Mouse (Mus musculus): ENCODE data around the gene Zdhhc12.

Gene Zdhhc12

DNA sequence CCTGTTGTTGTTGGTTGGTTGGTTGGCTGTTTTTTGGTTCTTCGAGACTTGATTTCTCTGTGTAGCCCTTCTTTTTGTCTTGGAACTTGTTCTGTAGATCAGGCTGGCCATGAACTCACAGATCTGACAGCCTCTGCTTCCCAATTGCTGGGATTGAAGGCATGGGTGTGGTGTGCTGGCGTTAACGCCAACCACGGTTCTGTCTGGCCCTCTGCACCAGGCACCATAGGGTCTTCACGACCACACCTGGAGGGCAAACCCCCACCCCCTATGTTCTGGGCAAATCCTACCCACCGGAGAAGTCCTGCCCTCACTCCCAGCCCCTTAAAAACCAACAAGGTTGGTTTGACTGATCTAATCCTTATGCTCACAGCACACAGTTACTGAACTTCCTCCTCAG, 16.5 kb downstream of the Zdhhc12 start:
- no peak for TF ChIP-seq POU5F1 (IDR thresholded peaks at IDR 0.05; ENCODE audit: borderline replicate concordance, low read length)
- TF ChIP-seq NANOG (IDR thresholded peaks at IDR 0.05; ENCODE audit: borderline replicate concordance, low read length) = no peak
- no peak for TF ChIP-seq CTCF (conservative IDR thresholded peaks at IDR 0.05; ENCODE audit: low read length)
- Histone ChIP-seq H3K4me1 (replicated peaks; ENCODE audit: low read depth, low read length) (peaks cover 76% of the 10 kb centered on the region), H3K27me3 (ENCODE audit: insufficient read depth, low read length) (peaks cover 5% of the 10 kb centered on the region; the same call in 1 of the 2 replicates)

DNA sequence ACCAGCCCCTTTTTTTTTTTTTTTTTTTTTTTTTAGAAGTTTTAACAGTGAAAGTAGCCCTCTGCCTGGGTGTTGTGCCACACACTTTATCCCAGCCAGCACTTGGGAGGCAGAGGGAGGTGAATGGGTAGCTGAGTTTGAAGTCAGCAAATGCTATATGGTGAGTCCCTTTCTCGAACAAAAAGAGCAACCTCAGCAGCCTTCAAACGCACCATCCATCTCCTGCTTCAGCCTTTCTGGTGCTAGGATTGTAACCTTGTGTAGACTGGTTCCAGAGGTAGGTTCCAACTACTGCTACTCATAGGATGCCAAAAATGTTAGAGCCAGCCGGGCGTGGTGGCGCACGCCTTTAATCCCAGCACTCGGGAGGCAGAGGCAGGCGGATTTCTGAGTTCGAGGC, 17.0 kb downstream of the Zdhhc12 start:
- no peak for TF ChIP-seq NANOG (IDR thresholded peaks at IDR 0.05; ENCODE audit: borderline replicate concordance, low read length)
- no peak for TF ChIP-seq POU5F1 (IDR thresholded peaks at IDR 0.05; ENCODE audit: borderline replicate concordance, low read length)
- no peak for TF ChIP-seq CTCF (conservative IDR thresholded peaks at IDR 0.05; ENCODE audit: low read length)
- H3K4me3 ChIP-seq (replicated peaks; ENCODE audit: low read length) = no peak overlapping the region
- H3K9me3 ChIP-seq (ENCODE audit: low read length) = no peaks in the 10 kb centered on the region

More for the DNA sequence above, 16.5 kb downstream of the Zdhhc12 start:
- Histone ChIP-seq H3K36me3 (ENCODE audit: insufficient read depth, low read length) (peaks cover 48% of the 10 kb centered on the region), H3K4me3 (replicated peaks; ENCODE audit: low read length) (peak overlapping the region; percentile 91), H3K9me3 (ENCODE audit: low read length) (no peaks in the 10 kb centered on the region)

DNA sequence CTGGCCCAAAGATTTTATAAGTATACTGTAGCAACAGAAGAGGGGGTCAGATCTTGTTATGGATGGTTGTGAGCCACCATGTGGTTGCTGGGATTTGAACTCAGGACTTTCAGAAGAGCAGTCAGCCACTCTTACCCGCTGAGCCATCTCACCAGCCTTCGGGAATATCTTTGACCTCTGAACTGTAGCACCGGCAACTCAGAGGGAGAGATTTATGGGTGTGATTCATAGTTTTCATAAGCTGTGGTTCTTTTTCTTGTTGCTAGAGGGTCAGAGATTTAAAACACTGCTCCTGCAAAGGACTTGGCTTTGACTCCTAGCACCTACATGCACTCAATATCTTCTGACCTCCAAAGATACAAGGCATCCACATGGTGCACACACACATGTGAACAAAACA, 17.8 kb downstream of the Zdhhc12 start:
- H3K9me3 ChIP-seq (ENCODE audit: low read length) = no peaks in the 10 kb centered on the region
- peaks cover 5% of the 10 kb centered on the region; the same call in 1 of the 2 replicates for H3K27me3 ChIP-seq (ENCODE audit: insufficient read depth, low read length)
- peaks cover 39% of the 10 kb centered on the region for H3K36me3 ChIP-seq (ENCODE audit: insufficient read depth, low read length)
- peaks cover 67% of the 10 kb centered on the region for H3K4me1 ChIP-seq (replicated peaks; ENCODE audit: low read depth, low read length)
- no peak overlapping the region for H3K4me3 ChIP-seq (replicated peaks; ENCODE audit: low read length)
- TF ChIP-seq CTCF (conservative IDR thresholded peaks at IDR 0.05; ENCODE audit: low read length) (no peak), POU5F1 (IDR thresholded peaks at IDR 0.05; ENCODE audit: borderline replicate concordance, low read length) (no peak), NANOG (IDR thresholded peaks at IDR 0.05; ENCODE audit: borderline replicate concordance, low read length) (no peak)

More for the DNA sequence above, 17.0 kb downstream of the Zdhhc12 start:
- peaks cover 74% of the 10 kb centered on the region for H3K4me1 ChIP-seq (replicated peaks; ENCODE audit: low read depth, low read length)
- H3K27me3 ChIP-seq (ENCODE audit: insufficient read depth, low read length) = peaks cover 5% of the 10 kb centered on the region; the same call in 1 of the 2 replicates
- peaks cover 46% of the 10 kb centered on the region for H3K36me3 ChIP-seq (ENCODE audit: insufficient read depth, low read length)

DNA sequence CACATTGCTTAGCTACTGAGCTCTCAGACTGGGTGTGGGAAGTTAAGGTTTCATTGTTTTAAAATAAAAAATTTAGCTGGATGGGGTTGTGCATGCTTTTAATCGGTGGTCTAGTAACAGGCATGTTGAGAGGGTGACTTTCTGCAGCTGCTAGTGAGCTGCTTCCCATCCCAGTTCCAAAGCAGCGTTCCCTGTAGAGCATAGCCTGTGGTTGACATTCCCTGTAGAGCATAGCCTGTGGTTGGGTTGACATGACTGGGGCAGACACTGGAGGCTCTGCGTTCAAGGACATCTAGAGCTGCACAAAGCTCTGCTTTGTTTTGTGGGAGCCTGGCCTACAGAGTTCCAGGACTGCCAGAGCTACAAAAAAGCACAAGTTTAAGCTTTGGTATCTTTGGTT, 20.2 kb downstream of the Zdhhc12 start:
- H3K4me1 ChIP-seq (replicated peaks; ENCODE audit: low read depth, low read length) = peaks cover 67% of the 10 kb centered on the region
- H3K4me3 ChIP-seq (replicated peaks; ENCODE audit: low read length) = no peak overlapping the region
- peaks cover 61% of the 10 kb centered on the region for H3K36me3 ChIP-seq (ENCODE audit: insufficient read depth, low read length)
- H3K9me3 ChIP-seq (ENCODE audit: low read length) = no peaks in the 10 kb centered on the region
- TF ChIP-seq NANOG (IDR thresholded peaks at IDR 0.05; ENCODE audit: borderline replicate concordance, low read length) = no peak
- H3K27me3 ChIP-seq (ENCODE audit: insufficient read depth, low read length) = no peaks in the 10 kb centered on the region

DNA sequence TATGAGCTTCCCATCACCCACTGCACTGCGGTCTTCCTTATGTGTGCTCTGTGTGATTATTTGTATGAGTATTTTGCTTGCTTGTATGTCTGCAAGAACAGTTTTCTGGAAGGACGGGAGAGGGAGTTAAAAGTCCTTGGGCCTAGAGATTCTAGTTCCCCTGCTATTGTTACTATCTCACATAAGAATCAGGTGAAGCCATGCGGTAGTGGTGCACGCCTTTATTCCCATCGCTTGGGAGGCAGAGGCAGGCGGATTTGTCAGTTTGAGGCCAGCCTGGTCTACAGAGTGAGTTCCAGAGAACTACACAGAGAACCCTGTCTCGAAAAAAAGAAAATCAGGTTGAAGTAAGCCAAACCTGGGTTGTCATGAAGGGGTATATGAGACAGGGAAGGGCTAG, 20.6 kb downstream of the Zdhhc12 start:
- H3K4me1 ChIP-seq (replicated peaks; ENCODE audit: low read depth, low read length) = peaks cover 69% of the 10 kb centered on the region
- TF ChIP-seq NANOG (IDR thresholded peaks at IDR 0.05; ENCODE audit: borderline replicate concordance, low read length) = no peak
- no peaks in the 10 kb centered on the region for H3K27me3 ChIP-seq (ENCODE audit: insufficient read depth, low read length)
- no peaks in the 10 kb centered on the region for H3K9me3 ChIP-seq (ENCODE audit: low read length)
- H3K4me3 ChIP-seq (replicated peaks; ENCODE audit: low read length) = no peak overlapping the region
- H3K36me3 ChIP-seq (ENCODE audit: insufficient read depth, low read length) = peaks cover 65% of the 10 kb centered on the region

DNA sequence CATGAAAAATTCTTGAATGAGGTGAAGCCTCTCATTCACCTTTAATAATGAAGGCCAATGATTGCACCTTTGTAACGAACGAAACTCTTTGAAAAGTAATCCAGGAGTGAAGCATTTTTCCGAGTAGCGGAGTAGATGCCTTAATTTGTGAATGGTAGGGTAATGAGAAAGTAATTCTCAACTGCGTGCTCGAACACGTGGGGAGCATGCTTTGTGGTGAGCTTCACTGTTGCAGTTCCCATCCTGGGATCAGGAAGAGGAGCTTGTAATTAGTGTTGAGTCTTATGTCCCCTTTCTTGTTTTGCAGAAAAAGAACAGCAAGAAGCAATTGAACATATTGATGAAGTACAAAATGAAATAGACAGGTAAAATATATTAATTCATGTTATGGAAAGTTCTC, 25.5 kb downstream of the Zdhhc12 start:
- H3K4me3 ChIP-seq (replicated peaks; ENCODE audit: low read length) = peak overlapping the region; percentile 95
- peaks cover 76% of the 10 kb centered on the region for H3K36me3 ChIP-seq (ENCODE audit: insufficient read depth, low read length)
- TF ChIP-seq NANOG (IDR thresholded peaks at IDR 0.05; ENCODE audit: borderline replicate concordance, low read length) (no peak), CTCF (conservative IDR thresholded peaks at IDR 0.05; ENCODE audit: low read length) (no peak), POU5F1 (IDR thresholded peaks at IDR 0.05; ENCODE audit: borderline replicate concordance, low read length) (no peak)
- no peaks in the 10 kb centered on the region for H3K9me3 ChIP-seq (ENCODE audit: low read length)
- no peaks in the 10 kb centered on the region for H3K27me3 ChIP-seq (ENCODE audit: insufficient read depth, low read length)
- H3K4me1 ChIP-seq (replicated peaks; ENCODE audit: low read depth, low read length) = peaks cover 64% of the 10 kb centered on the region

DNA sequence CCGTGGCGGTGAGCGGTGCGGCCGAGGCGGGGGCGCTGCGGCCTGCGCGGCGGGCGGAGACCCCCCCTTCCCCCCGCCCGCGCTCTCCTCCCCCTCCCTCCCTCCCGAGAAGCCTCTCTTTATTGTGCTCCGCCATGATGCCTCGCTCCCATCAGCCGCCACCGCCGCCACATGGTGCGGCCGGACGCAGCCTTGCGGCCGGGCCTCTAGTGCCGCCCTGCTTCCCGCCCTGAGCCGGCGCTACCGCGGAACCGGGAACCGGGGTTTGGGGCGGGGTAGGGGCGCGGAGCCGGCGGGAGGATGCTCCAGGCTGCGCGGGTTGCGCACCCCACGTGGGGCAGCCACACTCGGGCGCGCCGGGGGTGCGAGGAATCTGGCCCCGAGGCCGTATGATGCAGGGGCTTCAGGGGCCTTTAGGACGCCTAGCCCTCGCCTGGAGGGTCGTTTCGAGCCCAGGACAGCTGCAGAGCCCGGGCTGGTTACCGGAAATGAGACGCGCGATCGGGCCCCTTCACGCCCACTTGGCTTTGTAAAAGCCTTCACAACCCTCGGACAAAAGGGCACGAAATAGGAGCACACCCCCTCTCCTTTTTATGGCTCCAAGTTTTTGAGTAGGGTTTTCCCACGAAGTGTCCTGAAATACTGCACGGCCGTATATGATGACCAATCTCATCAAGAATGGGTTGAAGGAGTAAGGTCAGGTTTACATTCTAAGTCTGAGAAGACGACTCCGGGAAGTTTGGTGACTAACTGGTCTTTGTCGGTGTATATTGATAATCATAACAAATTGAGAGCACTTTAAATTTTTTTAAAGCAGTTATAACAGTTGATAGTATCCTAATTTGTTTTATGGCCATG, 26.2 kb downstream of the Zdhhc12 start:
- Histone ChIP-seq H3K36me3 (ENCODE audit: insufficient read depth, low read length) (peaks cover 74% of the 10 kb centered on the region), H3K4me3 (replicated peaks; ENCODE audit: low read length) (peak overlapping the region; percentile 95), H3K27me3 (ENCODE audit: insufficient read depth, low read length) (no peaks in the 10 kb centered on the region), H3K4me1 (replicated peaks; ENCODE audit: low read depth, low read length) (peaks cover 57% of the 10 kb centered on the region), H3K9me3 (ENCODE audit: low read length) (no peaks in the 10 kb centered on the region)
- TF ChIP-seq POU5F1 (IDR thresholded peaks at IDR 0.05; ENCODE audit: borderline replicate concordance, low read length) (no peak), CTCF (conservative IDR thresholded peaks at IDR 0.05; ENCODE audit: low read length) (no peak), NANOG (IDR thresholded peaks at IDR 0.05; ENCODE audit: borderline replicate concordance, low read length) (no peak)

DNA sequence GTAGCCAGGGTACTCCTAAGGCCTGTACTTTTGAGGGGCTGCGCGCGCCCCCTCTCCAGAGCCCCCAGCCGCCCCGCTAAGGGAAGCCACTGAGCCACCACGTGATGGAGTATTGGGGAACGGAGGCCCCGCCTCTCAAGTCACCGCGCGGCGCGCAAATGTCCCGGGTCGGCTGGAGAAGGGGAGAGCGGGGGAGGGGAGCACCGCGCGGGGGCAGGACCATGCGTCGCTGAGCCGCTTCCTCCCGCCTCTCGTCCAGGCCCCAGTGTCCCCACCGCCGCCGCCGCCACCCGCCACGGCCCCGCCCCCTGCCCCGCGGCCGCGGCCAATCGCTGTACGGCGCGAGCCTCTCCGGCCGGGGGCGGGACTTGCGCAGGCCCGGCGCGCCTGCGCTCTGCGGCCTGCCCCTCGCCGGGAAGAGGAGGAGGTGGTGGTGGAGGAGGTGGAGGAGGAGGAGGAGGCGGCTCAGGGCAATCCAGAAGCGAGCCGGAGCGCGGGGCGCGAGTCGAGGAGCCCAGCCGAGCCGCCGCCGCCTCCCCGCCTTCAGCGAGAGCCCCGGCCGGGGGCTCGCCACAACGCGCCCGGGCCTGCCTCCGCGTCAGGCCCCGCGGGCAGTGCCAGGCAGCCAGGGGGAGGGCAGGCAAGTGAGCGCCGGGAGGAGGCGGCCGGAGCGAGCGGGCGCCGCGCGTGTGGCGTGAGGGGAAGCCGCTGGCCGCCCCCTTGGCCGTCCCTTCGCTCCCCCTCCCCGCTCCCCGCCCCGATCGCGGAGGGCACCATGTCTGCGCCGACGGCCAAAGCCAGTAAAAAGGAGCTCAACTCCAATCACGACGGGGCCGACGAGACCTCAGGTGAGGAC, 27.2 kb downstream of the Zdhhc12 start:
- Histone ChIP-seq H3K4me3 (replicated peaks; ENCODE audit: low read length) (peak overlapping the region; percentile 95), H3K9me3 (ENCODE audit: low read length) (no peaks in the 10 kb centered on the region), H3K27me3 (ENCODE audit: insufficient read depth, low read length) (no peaks in the 10 kb centered on the region), H3K36me3 (ENCODE audit: insufficient read depth, low read length) (peaks cover 68% of the 10 kb centered on the region), H3K4me1 (replicated peaks; ENCODE audit: low read depth, low read length) (peaks cover 56% of the 10 kb centered on the region)
- TF ChIP-seq NANOG (IDR thresholded peaks at IDR 0.05; ENCODE audit: borderline replicate concordance, low read length) = no peak
- no peak for TF ChIP-seq CTCF (conservative IDR thresholded peaks at IDR 0.05; ENCODE audit: low read length)
- no peak for TF ChIP-seq POU5F1 (IDR thresholded peaks at IDR 0.05; ENCODE audit: borderline replicate concordance, low read length)
